Mouse (Mus musculus): ENCODE results near the gene Zfp422.
A peak's percentile ranks its signal among the peaks of the same experiment; 100 is the strongest.

The Zfp422 gene

DNA sequence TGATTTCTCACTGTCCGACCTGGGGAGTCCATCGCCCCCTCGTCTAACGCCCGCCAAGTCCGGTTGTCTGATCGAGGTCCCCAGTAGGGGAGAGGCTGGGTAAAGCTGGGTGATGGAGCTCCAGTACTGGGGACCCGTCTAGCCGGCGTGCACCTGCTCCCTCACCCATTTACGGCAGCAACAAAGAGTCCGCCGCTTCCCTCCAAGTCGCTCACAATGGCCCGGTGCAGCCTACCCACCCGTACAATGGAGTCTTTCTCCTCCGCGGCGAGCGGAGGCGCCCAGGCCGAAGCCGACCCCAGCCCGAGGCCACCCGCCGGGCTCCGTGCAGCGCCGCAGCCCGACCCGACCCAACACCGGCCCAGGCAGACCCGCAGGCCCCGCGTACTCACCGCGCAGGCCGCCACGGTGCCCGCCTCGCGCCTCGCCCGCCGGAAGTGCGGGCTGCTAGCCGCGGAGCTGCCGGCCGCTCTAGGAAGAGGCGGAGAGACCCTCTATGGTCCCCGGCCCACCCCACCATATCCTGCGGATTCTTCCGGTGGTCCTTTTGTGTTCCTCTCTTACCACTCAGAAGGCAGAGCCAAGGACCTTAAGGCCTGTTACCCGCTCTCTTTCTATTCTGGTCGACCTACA is at the start of gene Zfp422:
TSS of gene Zfp422 (minus strand) at position 461 of the 633 bp plus-strand sequence.
- peak; percentile 70 for DNase-seq (ENCODE audit: low read depth, low spot score)

- DNase-seq (ENCODE audit: low read depth, low spot score): no peak
These were observed 48.5 kb upstream of the Zfp422 start for GRCm38 (mm10) chr6:116677321-116677720.

GRCm38 (mm10) chr6:116676355-116676913 is 47.6 kb upstream of the Zfp422 start:
- DNase-seq (ENCODE audit: low read depth, low spot score): peak; percentile 64

DNA sequence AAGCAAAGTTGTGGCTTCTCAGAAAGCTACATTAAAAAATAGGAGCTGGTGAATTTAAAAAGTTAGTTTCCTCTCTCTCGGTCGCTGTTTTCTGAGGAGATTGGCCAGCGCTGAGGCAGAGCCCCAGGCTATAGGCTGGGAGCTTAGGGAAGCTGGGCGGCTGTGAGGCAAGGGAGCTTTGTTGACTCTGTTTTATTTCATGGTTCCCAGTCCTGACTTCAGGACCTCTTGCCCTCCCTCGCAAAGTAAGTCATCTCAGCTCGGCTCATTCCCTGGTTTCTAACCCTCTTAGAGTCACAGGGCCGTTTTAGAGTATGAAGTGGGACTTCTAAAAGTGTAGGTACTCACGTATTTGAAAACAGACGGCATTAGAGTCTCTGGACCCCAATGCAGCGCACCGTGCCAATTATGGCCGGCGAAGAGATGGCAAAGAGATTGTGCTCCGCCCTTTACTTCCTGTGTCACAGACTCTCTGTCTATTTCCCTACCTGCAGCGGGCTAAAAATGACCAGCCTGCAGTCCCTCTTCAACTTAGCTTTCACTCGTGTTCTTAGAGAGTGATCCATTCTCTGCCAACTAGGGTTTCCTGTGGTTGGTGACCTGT is 45.6 kb upstream of the Zfp422 start:
- peak; percentile 36 for DNase-seq (ENCODE audit: low read depth, low spot score)

- DNase-seq (ENCODE audit: low read depth, low spot score): peak; percentile 91
These were observed 44.9 kb upstream of the Zfp422 start, which contains the start of gene Rassf4 for GRCm38 (mm10) chr6:116673471-116674282. TSS of gene Rassf4 (minus strand) at chr6:116673952.

DNA sequence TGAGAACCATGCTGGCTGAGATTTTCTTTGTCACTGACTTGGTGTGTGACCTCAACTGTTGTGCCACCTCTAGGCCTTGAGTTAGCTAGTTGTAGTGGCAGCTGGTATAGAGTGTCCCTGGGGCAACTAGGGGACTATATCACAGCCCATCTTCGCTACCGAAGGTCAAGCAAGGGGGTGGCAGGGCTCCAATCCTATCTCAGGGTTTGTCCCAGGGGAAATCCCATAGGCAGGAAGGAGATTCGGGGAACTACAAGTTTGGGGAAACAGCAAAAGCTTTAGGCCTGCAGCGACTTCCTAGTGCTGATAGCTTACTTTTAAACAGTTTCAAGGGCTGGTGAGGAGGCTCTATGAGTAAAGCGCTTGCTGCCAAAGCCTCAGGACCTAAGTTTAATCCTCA is 43.5 kb upstream of the Zfp422 start:
- DNase-seq (ENCODE audit: low read depth, low spot score): no peak

- DNase-seq (ENCODE audit: low read depth, low spot score): no peak
These were observed 43.0 kb upstream of the Zfp422 start for GRCm38 (mm10) chr6:116671768-116672167.

- peak; percentile 74 for DNase-seq (ENCODE audit: low read depth, low spot score)
These were observed 42.2 kb upstream of the Zfp422 start for GRCm38 (mm10) chr6:116671031-116671430.

DNA sequence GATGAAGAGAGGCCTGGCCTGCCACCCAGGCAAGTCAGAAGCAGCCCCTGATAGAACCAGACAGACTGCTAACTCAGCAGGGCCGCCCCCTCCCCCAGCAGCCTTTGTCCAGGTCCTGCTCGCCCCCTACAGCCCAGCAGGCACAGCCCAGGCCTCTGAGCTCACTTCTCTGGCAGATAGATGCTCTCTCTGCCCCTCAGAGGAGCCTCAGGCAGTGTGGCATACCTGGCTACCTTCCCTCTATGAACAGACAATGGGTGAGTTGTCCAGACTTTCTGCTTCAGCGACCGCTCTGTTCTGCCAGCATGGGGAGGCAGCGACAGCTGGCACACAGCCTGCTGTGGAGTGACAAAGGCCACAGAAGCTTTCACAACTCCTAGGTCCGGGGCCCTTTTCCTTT is 41.3 kb upstream of the Zfp422 start:
- DNase-seq (ENCODE audit: low read depth, low spot score): no peak

DNA sequence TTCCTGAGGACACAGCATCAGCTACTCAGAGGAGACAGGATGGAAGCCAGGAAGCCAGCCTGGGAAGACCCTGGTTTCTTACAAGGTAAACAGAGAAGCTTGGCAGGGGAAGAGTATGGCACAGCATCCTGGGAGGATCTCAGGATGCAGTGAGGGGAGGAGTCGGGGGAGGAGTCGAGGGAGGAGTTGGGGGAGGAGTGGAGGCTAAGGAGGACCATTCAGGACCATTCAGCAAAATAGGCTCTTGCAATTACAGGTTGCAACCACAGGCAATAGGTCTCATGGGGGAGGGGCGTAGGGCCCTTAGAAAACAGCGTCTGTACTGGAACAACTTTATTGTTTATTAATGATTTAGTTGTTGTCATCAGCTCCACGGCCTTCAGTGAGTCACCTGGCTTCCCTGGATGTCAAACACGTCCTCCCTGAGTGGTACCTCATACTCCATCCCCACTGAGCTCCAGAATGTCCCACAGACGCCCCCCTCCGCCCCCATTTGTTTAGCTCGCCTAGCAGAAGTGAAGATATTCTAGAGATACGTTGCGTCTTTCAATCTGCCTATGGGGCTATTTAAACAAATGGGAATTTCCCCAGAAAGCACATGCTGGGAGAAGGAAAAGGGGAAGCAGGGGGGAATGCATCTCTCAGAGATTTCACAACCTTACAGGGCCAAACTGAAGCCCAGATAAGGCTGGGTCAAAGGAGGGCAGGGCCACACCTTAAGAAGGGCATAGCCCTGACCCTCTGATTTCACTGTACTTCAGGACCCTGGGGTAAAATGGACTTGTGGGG is 40.1 kb upstream of the Zfp422 start:
- peak; percentile 85 for DNase-seq (ENCODE audit: low read depth, low spot score)

DNA sequence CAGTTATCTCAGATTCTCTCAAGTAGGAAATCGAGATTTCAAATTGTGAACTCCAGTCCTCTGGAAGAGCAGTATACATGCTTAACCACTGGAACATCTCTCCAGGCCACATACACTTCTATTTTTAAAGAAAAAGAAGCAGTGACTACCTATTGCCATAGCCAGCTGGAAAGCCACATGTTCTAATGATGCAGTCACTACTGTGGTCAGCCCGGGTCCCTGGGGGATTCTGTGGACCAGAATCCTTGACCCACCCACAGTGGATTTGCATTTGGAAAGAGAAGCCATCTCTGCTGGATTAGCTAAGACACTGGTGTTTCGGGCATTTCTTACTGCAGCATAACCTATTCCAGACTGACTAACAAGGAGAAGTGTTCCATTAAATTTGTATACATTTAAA is 38.6 kb upstream of the Zfp422 start:
- peak; percentile 38 for DNase-seq (ENCODE audit: low read depth, low spot score)

GRCm38 (mm10) chr6:116666892-116667291 is 38.1 kb upstream of the Zfp422 start:
- DNase-seq (ENCODE audit: low read depth, low spot score): no peak

DNA sequence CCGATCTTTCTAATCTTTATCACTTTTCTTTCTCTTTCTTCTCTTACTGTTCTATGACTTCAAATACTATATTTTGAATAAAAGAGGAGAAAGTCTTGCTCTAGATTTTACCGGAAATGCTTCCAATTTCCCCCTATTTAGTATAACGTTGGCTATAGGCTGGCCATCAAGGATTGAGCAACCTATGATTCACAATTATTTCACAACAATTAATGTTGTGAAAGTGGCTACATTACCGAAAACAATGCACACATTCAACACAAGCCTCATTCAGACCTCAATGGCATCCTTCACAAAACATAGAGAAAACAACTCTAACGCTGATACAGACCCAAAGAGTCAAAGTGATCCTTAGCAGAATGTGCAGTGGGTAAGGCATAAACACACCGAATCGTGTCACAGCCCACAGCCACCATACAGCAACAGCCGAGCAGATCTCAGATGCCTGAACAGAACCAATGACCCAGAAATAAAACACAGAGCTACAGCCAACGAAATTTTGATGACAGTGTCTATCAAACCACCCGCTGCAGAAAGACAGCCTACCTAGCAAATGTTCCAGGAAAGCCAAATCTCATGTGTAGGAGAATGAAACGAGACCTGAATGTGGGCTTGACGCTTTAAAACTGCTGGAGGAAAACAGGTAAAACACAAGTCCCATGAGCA is 37.4 kb upstream of the Zfp422 start:
- DNase-seq (ENCODE audit: low read depth, low spot score): no peak

DNA sequence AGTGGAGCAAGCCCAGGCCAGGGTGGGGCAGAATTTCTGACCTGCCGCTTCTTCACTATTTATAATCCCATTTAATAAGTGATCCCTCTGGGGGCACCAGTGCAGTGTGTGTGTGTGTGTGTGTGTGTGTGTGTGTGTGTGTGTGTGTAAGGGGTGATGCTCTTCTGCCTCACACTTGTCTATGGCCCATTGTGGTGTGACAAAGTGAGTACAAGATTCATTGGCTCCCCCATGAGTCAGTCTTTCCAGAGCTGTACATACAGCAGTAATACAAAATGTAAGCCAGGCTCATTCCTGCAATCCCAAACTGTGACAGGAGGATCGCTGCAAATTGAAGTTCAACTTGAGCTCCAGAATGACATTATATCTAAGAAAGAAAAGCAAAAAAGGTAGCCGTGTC is 36.0 kb upstream of the Zfp422 start:
- no peak for DNase-seq (ENCODE audit: low read depth, low spot score)

DNA sequence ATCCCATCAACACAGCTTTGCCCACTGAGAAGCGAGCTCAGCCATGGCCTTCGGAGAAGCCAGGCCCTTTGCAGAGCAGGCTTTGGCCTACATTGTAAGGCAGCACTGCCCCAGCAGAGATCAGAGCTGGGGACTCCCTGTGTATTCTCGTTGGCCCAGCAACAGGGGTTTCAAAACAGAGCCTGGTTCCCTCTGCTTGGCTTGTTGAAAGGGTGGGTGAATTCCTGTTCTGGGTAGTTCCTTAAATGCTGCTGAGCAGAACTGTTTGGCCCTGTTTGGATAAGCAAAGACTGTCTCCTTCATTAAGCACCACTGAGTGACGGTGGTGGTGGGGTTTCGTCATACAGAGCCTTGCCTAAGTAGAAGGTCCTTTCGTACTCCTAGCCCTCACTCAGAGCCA is 35.2 kb upstream of the Zfp422 start:
- no peak for DNase-seq (ENCODE audit: low read depth, low spot score)

GRCm38 (mm10) chr6:116663364-116663763 is 34.6 kb upstream of the Zfp422 start:
- DNase-seq (ENCODE audit: low read depth, low spot score): no peak

DNA sequence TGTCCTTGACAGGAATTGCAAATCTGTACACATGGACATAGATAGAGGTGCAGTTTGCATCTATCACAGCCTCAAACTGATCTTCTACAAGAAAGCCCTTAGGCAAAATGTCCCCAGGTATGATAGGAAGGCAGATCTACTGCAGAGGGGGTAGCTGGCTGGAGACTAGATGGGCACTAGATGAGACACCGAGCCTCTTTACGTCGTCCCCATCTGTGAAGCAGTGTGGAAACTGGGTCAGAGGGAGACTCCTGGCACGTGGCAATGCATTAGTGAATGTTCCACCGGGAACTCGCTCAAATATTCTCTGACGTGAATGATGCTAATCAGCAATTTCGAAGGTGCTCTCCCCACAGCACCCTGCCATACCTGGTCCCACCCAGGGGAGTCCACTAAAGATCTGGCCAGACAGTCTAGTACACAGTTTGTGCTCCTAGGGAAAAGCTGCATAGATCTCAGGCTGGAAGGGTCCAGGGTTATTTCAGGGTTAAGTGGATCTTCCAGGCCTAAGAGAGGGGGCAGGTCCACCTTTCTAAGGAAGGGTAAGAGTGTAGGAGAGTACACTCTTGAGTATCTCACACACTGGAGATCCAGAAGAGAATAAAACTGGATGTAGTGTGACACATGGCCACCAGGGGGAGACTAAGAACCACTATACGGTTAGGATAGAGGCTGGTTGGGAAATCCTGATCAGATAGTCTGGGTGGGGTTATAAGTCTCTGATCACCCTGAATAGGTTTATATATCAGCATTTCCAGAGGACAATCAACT is 25.1 kb upstream of the Zfp422 start:
- DNase-seq (ENCODE audit: low read depth, low spot score): peak; percentile 70

GRCm38 (mm10) chr6:116653191-116653590 is 24.4 kb upstream of the Zfp422 start:
- DNase-seq (ENCODE audit: low read depth, low spot score): no peak

- no peak for DNase-seq (ENCODE audit: low read depth, low spot score)
These were observed 22.8 kb upstream of the Zfp422 start for GRCm38 (mm10) chr6:116651437-116652118.

DNA sequence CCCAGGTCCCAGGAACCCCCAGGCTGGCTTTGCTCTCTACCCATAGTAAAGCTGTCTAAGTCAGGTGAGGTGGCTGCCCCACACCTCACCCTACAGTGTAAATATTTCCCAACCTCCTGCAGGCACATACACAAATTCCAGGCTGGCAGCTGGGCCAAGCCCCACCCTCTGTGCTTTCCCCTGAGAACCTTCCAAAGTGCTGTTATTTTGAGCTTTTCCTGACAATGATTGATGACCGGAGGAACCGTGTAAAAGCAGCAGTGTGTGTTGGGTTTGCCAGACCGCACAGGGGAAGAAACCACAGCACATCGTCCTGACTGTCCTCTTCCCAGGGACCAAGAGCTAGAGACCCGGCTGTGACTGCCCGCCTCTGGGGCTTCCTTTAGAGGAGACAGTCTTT is 21.6 kb upstream of the Zfp422 start, which contains the start of gene Depp1:
TSS of gene Depp1 (plus strand) at position 204 of the 400 bp plus-strand sequence.
- no peak for DNase-seq (ENCODE audit: low read depth, low spot score)

Data from ZHBTc4 (cell line).